Mouse (Mus musculus) cerebellum, adult 11-12 months (tissue): ENCODE measurements around the gene Ccr7.

ENCODE experiments used
- DNase-seq: peaks from one replicate; pipeline ENCODE4 v3.0.0; 2022

Ccr7 gene

GRCm38 (mm10) chr11:99154987-99155641 is at the start of gene Ccr7:
Gene Ccr7, minus strand, starts transcription at chr11:99155077.
- DNase-seq = no peak

GRCm38 (mm10) chr11:99189154-99189582 is 34.3 kb upstream of the Ccr7 start:
- DNase-seq = peak; percentile 36

GRCm38 (mm10) chr11:99187348-99187747 is 32.5 kb upstream of the Ccr7 start:
- DNase-seq = no peak

GRCm38 (mm10) chr11:99186836-99187235 is 32.0 kb upstream of the Ccr7 start:
- DNase-seq = no peak

GRCm38 (mm10) chr11:99182575-99182974 is 27.7 kb upstream of the Ccr7 start:
- DNase-seq = no peak

GRCm38 (mm10) chr11:99180071-99180470 is 25.2 kb upstream of the Ccr7 start:
- no peak for DNase-seq

- no peak for DNase-seq
Measured at GRCm38 (mm10) chr11:99177925-99178198, 23.0 kb upstream of the Ccr7 start.

- no peak for DNase-seq
Measured at GRCm38 (mm10) chr11:99177054-99177924, 22.4 kb upstream of the Ccr7 start.

- no peak for DNase-seq
Measured at GRCm38 (mm10) chr11:99172002-99172401, 17.1 kb upstream of the Ccr7 start.

- no peak for DNase-seq
Measured at GRCm38 (mm10) chr11:99171442-99171841, 16.6 kb upstream of the Ccr7 start.

GRCm38 (mm10) chr11:99170547-99171267 is 15.8 kb upstream of the Ccr7 start:
- no peak for DNase-seq

GRCm38 (mm10) chr11:99170005-99170404 is 15.1 kb upstream of the Ccr7 start:
- no peak for DNase-seq

GRCm38 (mm10) chr11:99169438-99169837 is 14.6 kb upstream of the Ccr7 start:
- DNase-seq = no peak

GRCm38 (mm10) chr11:99168030-99168474 is 13.2 kb upstream of the Ccr7 start:
- DNase-seq = no peak

GRCm38 (mm10) chr11:99167576-99167975 is 12.7 kb upstream of the Ccr7 start:
- DNase-seq = no peak

- no peak for DNase-seq
Measured at GRCm38 (mm10) chr11:99166241-99166640, 11.4 kb upstream of the Ccr7 start.

- no peak for DNase-seq
Measured at GRCm38 (mm10) chr11:99165031-99165752, 10.3 kb upstream of the Ccr7 start.

- no peak for DNase-seq
Measured at GRCm38 (mm10) chr11:99162972-99163686, 8.3 kb upstream of the Ccr7 start.

GRCm38 (mm10) chr11:99161648-99162047 is 6.8 kb upstream of the Ccr7 start:
- DNase-seq = no peak

GRCm38 (mm10) chr11:99160228-99160627 is 5.4 kb upstream of the Ccr7 start:
- no peak for DNase-seq

GRCm38 (mm10) chr11:99155817-99156216 is 940 bp upstream of the Ccr7 start:
- DNase-seq = no peak
